Mouse (Mus musculus): ENCODE results near the gene Swi5. TPM values are rescaled to one million over a fixed set of nuclear protein-coding genes. Genes with fewer than 3 reads are reported as not detected.
A peak's percentile ranks its signal among the peaks of the same experiment; 100 is the strongest.

Gene Swi5
- polyA plus RNA-seq, 1 experiment from 2014 or later, result 445 TPM

- 94% methylated on average over 14 of the region's 14 CpGs for WGBS
- no peaks in the 10 kb centered on the region for H3K36me3 ChIP-seq (ENCODE audit: insufficient read depth, low read length)
- DNase-seq (ENCODE audit: low spot score) (no peak), ATAC-seq (replicated peaks; ENCODE audit: low FRiP score, low read depth) (no peak)
- no peak overlapping the region for H3K4me2 ChIP-seq (ENCODE audit: low read length)
- peaks cover 38% of the 10 kb centered on the region for H3K4me1 ChIP-seq (replicated peaks; ENCODE audit: insufficient read depth, low read length)
- no peak overlapping the region for H3K27ac ChIP-seq
- no peaks in the 10 kb centered on the region for H3K9me3 ChIP-seq (replicated peaks; ENCODE audit: low read length)
- H3K9ac ChIP-seq (ENCODE audit: low read depth, low read length), result no peak overlapping the region
- no peaks in the 10 kb centered on the region for H3K27me3 ChIP-seq (ENCODE audit: insufficient read depth, low read length)
- H3K4me3 ChIP-seq (replicated peaks; ENCODE audit: low read depth, low read length), result no peak overlapping the region
- TF ChIP-seq CTCF (IDR thresholded peaks at IDR 0.05; ENCODE audit: low read depth), result no peak
Measured at GRCm38 (mm10) chr2:32314831-32315230, 27.0 kb upstream of the Swi5 start.

- H3K4me3 ChIP-seq (replicated peaks; ENCODE audit: low read depth, low read length), result peak overlapping the region; percentile 71
- DNase-seq (ENCODE audit: low spot score) (peak; percentile 94), ATAC-seq (replicated peaks; ENCODE audit: low FRiP score, low read depth) (peak; percentile 85)
- H3K36me3 ChIP-seq (ENCODE audit: insufficient read depth, low read length), result peaks cover 3% of the 10 kb centered on the region; the same call in 1 of the 2 replicates
- no peak for TF ChIP-seq CTCF (IDR thresholded peaks at IDR 0.05; ENCODE audit: low read depth)
- H3K9me3 ChIP-seq (replicated peaks; ENCODE audit: low read length), result no peaks in the 10 kb centered on the region
- H3K4me1 ChIP-seq (replicated peaks; ENCODE audit: insufficient read depth, low read length), result peaks cover 23% of the 10 kb centered on the region
- 3% methylated on average over 51 of the region's 56 CpGs for WGBS
- peak overlapping the region; percentile 100 for H3K4me2 ChIP-seq (ENCODE audit: low read length)
- peak overlapping the region; percentile 78 for H3K9ac ChIP-seq (ENCODE audit: low read depth, low read length)
- H3K27me3 ChIP-seq (ENCODE audit: insufficient read depth, low read length), result no peaks in the 10 kb centered on the region
- no peak overlapping the region for H3K27ac ChIP-seq
Measured at GRCm38 (mm10) chr2:32312318-32312964, 24.6 kb upstream of the Swi5 start.

- Histone ChIP-seq H3K9me3 (replicated peaks; ENCODE audit: low read length) (no peaks in the 10 kb centered on the region), H3K36me3 (ENCODE audit: insufficient read depth, low read length) (peaks cover 7% of the 10 kb centered on the region; the same call in 1 of the 2 replicates), H3K4me2 (ENCODE audit: low read length) (peak overlapping the region; percentile 100), H3K27ac (no peak overlapping the region), H3K27me3 (ENCODE audit: insufficient read depth, low read length) (no peaks in the 10 kb centered on the region), H3K4me3 (replicated peaks; ENCODE audit: low read depth, low read length) (peak overlapping the region; percentile 71), H3K9ac (ENCODE audit: low read depth, low read length) (peak overlapping the region; percentile 78), H3K4me1 (replicated peaks; ENCODE audit: insufficient read depth, low read length) (peaks cover 19% of the 10 kb centered on the region)
- DNase-seq (ENCODE audit: low spot score) (no peak), ATAC-seq (replicated peaks; ENCODE audit: low FRiP score, low read depth) (peak; percentile 7)
- TF ChIP-seq CTCF (IDR thresholded peaks at IDR 0.05; ENCODE audit: low read depth), result peak; percentile 33; the same call in 1 of the 2 replicates
- WGBS, result 6% methylated on average over 42 of the region's 42 CpGs
Measured at GRCm38 (mm10) chr2:32311443-32312317, 23.8 kb upstream of the Swi5 start.

GRCm38 (mm10) chr2:32310096-32310845 is 22.4 kb upstream of the Swi5 start:
- H3K4me2 ChIP-seq (ENCODE audit: low read length), result no peak overlapping the region
- peaks cover 12% of the 10 kb centered on the region for H3K4me1 ChIP-seq (replicated peaks; ENCODE audit: insufficient read depth, low read length)
- H3K4me3 ChIP-seq (replicated peaks; ENCODE audit: low read depth, low read length), result no peak overlapping the region
- TF ChIP-seq CTCF (IDR thresholded peaks at IDR 0.05; ENCODE audit: low read depth), result no peak
- 85% methylated on average over 18 of the region's 18 CpGs for WGBS
- no peak overlapping the region for H3K9ac ChIP-seq (ENCODE audit: low read depth, low read length)
- DNase-seq (ENCODE audit: low spot score) (no peak), ATAC-seq (replicated peaks; ENCODE audit: low FRiP score, low read depth) (no peak)
- H3K27ac ChIP-seq, result no peak overlapping the region
- peaks cover 21% of the 10 kb centered on the region for H3K36me3 ChIP-seq (ENCODE audit: insufficient read depth, low read length)
- no peaks in the 10 kb centered on the region for H3K27me3 ChIP-seq (ENCODE audit: insufficient read depth, low read length)
- H3K9me3 ChIP-seq (replicated peaks; ENCODE audit: low read length), result no peaks in the 10 kb centered on the region

GRCm38 (mm10) chr2:32308870-32309568 is 21.1 kb upstream of the Swi5 start:
- ATAC-seq (replicated peaks; ENCODE audit: low FRiP score, low read depth), result no peak
- Histone ChIP-seq H3K27me3 (ENCODE audit: insufficient read depth, low read length) (no peaks in the 10 kb centered on the region), H3K4me1 (replicated peaks; ENCODE audit: insufficient read depth, low read length) (peaks cover 12% of the 10 kb centered on the region), H3K4me3 (replicated peaks; ENCODE audit: low read depth, low read length) (no peak overlapping the region), H3K36me3 (ENCODE audit: insufficient read depth, low read length) (peaks cover 31% of the 10 kb centered on the region), H3K4me2 (ENCODE audit: low read length) (no peak overlapping the region), H3K27ac (no peak overlapping the region), H3K9ac (ENCODE audit: low read depth, low read length) (0 out of 2 replicates have a peak overlapping the region, but pooled peaks have one; percentile 3), H3K9me3 (replicated peaks; ENCODE audit: low read length) (no peaks in the 10 kb centered on the region)
- DNase-seq (ENCODE audit: low spot score), result no peak
- 85% methylated on average over 16 of the region's 16 CpGs for WGBS
- no peak for TF ChIP-seq CTCF (IDR thresholded peaks at IDR 0.05; ENCODE audit: low read depth)
